ENCODE assay signal across 8 mouse cellular contexts in genomic region chr9:35119168-35119567, GRCm38 (mm10). TPM values are rescaled to one million over a fixed set of nuclear protein-coding genes. Genes with fewer than 3 reads are reported as not detected.
DNase-seq lines count a peak whose midpoint lies in the region; ATAC-seq lines count a peak whose summit lies in the region.

Gene St3gal4, minus strand, starts transcription at chr9:35119268.

- no peak within 1 kb of the TSS for H3K27ac ChIP-seq in neural tube, embryonic 11.5 days (ENCODE audit: low read depth, low read length)
- H3K27ac ChIP-seq in hindbrain, embryonic 15.5 days (replicated peaks) = no peak within 1 kb of the TSS
- H3K27ac ChIP-seq in liver, embryonic 15.5 days (replicated peaks) = peak within 1 kb of the TSS; percentile 94

- no peaks in the 10 kb centered on the region for H3K27me3 ChIP-seq in neural tube, embryonic 11.5 days (ENCODE audit: control insufficient read depth, insufficient read depth, low read length)
- no peaks in the 10 kb centered on the region for H3K27me3 ChIP-seq in erythroblast, embryonic 14.5 days (ENCODE audit: control insufficient read depth)
- no peaks in the 10 kb centered on the region for H3K27me3 ChIP-seq in hindbrain, embryonic 15.5 days
- H3K27me3 ChIP-seq in liver, embryonic 15.5 days = no peaks in the 10 kb centered on the region

- H3K9ac ChIP-seq in neural tube, embryonic 11.5 days (ENCODE audit: low read length) = no peak within 1 kb of the TSS
- no peak within 1 kb of the TSS for H3K9ac ChIP-seq in hindbrain, embryonic 15.5 days
- peak within 1 kb of the TSS; percentile 87 for H3K9ac ChIP-seq in liver, embryonic 15.5 days

- H3K4me3 ChIP-seq in neural tube, embryonic 11.5 days (ENCODE audit: low read depth, low read length) = no peak within 1 kb of the TSS
- H3K4me3 ChIP-seq in erythroblast, embryonic 14.5 days (replicated peaks) = peak within 1 kb of the TSS; percentile 88
- H3K4me3 ChIP-seq in hindbrain, embryonic 15.5 days = no peak within 1 kb of the TSS
- peak within 1 kb of the TSS; percentile 79 for H3K4me3 ChIP-seq in liver, embryonic 15.5 days (replicated peaks)

- H3K36me3 ChIP-seq in neural tube, embryonic 11.5 days (ENCODE audit: control insufficient read depth, insufficient read depth, low read length) = no peaks in the 10 kb centered on the region
- peaks cover 76% of the 10 kb centered on the region for H3K36me3 ChIP-seq in erythroblast, embryonic 14.5 days (ENCODE audit: control insufficient read depth)
- H3K36me3 ChIP-seq in hindbrain, embryonic 15.5 days = 0 out of 2 replicates have a peak, but pooled peaks cover 3% of the 10 kb centered on the region
- H3K36me3 ChIP-seq in liver, embryonic 15.5 days (replicated peaks) = peaks cover 35% of the 10 kb centered on the region

- peaks cover 11% of the 10 kb centered on the region for H3K4me1 ChIP-seq in neural tube, embryonic 11.5 days (ENCODE audit: control insufficient read depth, insufficient read depth, low read length)
- H3K4me1 ChIP-seq in erythroblast, embryonic 14.5 days (ENCODE audit: control insufficient read depth) = peaks cover 95% of the 10 kb centered on the region
- peaks cover 19% of the 10 kb centered on the region for H3K4me1 ChIP-seq in hindbrain, embryonic 15.5 days (replicated peaks)
- peaks cover 96% of the 10 kb centered on the region for H3K4me1 ChIP-seq in liver, embryonic 15.5 days (replicated peaks)

- DNase-seq in neural tube, embryonic 11.5 days (ENCODE audit: low spot score) = no peak
- DNase-seq in neural tube, embryonic 10.5 days (ENCODE audit: extremely low spot score, low spot score) = no peak
- DNase-seq in embryo, embryonic 10 days (ENCODE audit: low spot score) = no peak
- no peak for DNase-seq in urinary bladder, postnatal 36 days (ENCODE audit: low spot score in 2 of 2)
- DNase-seq in embryo, embryonic 11 days = no peak

- H3K4me2 ChIP-seq in neural tube, embryonic 11.5 days (ENCODE audit: low read depth) = no peak within 1 kb of the TSS
- H3K4me2 ChIP-seq in hindbrain, embryonic 15.5 days = no peak within 1 kb of the TSS
- H3K4me2 ChIP-seq in liver, embryonic 15.5 days = peak within 1 kb of the TSS; percentile 93

- 76% methylated on average over 6 of the region's 6 CpGs for WGBS in neural tube, embryonic 11.5 days
- 75% methylated on average over 6 of the region's 6 CpGs for WGBS in hindbrain, embryonic 15.5 days
- 78% methylated on average over 6 of the region's 6 CpGs for WGBS in liver, embryonic 15.5 days (ENCODE audit: insufficient replicate concordance)

- no peaks in the 10 kb centered on the region for H3K9me3 ChIP-seq in neural tube, embryonic 11.5 days (ENCODE audit: control insufficient read depth, low read length)
- peaks cover 2% of the 10 kb centered on the region for H3K9me3 ChIP-seq in erythroblast, embryonic 14.5 days (ENCODE audit: control insufficient read depth, low read length)
- H3K9me3 ChIP-seq in hindbrain, embryonic 15.5 days = no peaks in the 10 kb centered on the region
- H3K9me3 ChIP-seq in liver, embryonic 15.5 days (replicated peaks) = no peaks in the 10 kb centered on the region

- no peak for ATAC-seq in neural tube, embryonic 11.5 days (ENCODE audit: insufficient read depth, low FRiP score, low TSS enrichment)
- no peak for ATAC-seq in hindbrain, embryonic 15.5 days (ENCODE audit: low FRiP score, low read depth)
- ATAC-seq in liver, embryonic 15.5 days (ENCODE audit: insufficient read depth) = no peak

RNA-seq across cellular contexts. Expression of gene St3gal4, which starts in this region (rescaled TPM):
- polyA plus RNA-seq in neural tube, embryonic 11.5 days (2014; fragmentation: Nextera tagmentation; extraction: Ambion mirVana) = 12.3 and 16.1 TPM in 2 replicates
- polyA plus RNA-seq in erythroblast, embryonic 14.5 days (2012) = 2.7 and 3.7 TPM in 2 replicates
- polyA plus RNA-seq in hindbrain, embryonic 15.5 days (2015; fragmentation: Nextera tagmentation; extraction: Ambion mirVana) = 13.1 and 15.1 TPM in 2 replicates
- 24.2 and 24.7 TPM in 2 replicates for polyA plus RNA-seq in liver, embryonic 15.5 days (2015; fragmentation: Nextera tagmentation; extraction: Ambion mirVana)

Comparison
In these comparisons a context has a peak if more than half of its experiments do, and no peak if none do; other contexts are left out.
1. H3K4me3 ChIP-seq: peak in erythroblast, embryonic 14.5 days (single experiment) and liver, embryonic 15.5 days (single experiment); none in neural tube, embryonic 11.5 days (single experiment) and hindbrain, embryonic 15.5 days (single experiment).